Mouse (Mus musculus) cerebellum, adult 11-12 months (tissue): ENCODE measurements at regions not wholly inside any gene's neighbourhood (a gene's known extent, or its start where the extent isn't known, plus 50 kb on each side); places are given as distances from the start of the nearest gene placed in this dataset.
"Not testable (repeated sequence)": the region's sequence is repeated elsewhere in the genome, so short reads cannot be mapped to it uniquely, and the experiment has no call there.

Experiments used
- DNase-seq: peaks from one replicate; pipeline ENCODE4 v3.0.0; 2022

DNA sequence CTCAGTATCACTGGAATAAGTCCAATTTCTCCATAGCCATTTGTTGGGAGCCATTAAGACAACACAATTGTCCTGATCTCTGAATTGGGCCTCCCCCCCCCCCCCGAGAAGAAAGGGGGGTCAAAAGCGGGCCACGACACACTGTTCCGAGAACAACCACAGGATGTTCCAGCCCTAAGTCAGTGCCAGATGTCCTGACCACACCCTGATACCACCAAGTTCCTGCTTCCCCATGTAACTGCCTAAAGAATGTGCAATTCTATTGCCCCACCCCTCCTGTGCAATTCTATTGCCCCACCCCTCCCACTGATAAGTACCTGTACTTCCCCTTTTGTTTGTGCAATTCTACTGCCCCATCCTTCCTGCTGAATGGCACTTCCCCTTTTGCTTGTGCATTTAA lies 80.4 kb downstream of the Enc1 start:
- not testable (repeated sequence) for DNase-seq

DNA sequence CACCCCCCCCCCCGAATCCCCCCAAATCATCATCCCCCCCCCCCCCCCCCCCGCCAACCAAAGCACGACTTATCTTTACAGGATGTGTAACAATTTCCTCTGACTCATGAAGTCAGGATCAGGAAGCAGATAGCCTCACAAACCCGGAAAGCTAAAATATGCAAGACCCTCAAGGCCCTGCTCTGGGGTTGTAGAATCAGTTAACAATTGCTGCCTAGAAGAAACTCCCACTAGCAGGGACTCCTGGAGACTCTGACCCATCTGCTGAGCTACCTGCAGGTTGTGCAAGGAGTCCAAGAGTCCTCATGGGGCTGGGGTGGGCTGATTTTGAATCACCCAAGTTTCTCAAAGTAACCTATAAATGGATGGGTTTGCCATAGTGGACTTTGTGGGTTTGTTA lies 79.9 kb downstream of the Enc1 start:
- DNase-seq, result no peak

DNA sequence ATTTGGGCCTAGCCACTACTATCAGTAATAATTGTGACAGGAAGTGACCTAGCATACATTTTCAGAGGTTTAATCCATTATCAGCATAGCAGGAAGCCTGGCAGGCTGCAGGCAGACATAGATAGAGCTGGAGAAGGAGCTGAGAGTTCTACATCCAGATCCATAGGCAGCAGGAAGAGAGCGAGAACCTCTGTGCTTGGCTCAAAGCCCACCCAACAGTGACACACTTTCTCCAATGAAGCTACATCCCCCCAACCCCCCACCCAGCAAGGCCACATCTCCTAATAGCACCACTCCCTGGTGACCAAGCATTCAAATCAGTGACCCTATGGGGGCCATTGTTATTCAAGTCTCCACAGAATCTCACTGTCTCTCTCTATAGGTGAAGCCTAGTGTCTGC lies 79.4 kb downstream of the Enc1 start:
- DNase-seq, result no peak

DNA sequence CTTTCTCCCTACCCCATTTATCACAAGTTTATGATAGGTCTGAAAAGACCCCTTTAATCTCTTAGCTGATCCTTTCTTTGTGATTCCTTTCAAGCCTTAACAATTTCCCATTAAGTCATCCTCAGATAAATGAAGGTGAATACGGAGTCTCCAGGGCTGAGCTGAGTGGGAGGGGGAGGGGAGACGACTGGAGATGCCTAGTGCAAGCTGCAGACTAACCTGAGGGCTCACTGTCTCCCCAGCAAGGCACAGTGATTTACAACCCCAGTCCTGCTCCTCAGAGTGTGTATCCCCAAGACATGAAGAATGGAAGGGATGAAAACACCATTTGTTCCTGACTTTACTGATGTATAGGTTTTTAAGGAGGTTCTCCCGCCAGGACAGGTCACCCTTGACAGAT lies 76.7 kb downstream of the Enc1 start:
- no peak for DNase-seq

DNA sequence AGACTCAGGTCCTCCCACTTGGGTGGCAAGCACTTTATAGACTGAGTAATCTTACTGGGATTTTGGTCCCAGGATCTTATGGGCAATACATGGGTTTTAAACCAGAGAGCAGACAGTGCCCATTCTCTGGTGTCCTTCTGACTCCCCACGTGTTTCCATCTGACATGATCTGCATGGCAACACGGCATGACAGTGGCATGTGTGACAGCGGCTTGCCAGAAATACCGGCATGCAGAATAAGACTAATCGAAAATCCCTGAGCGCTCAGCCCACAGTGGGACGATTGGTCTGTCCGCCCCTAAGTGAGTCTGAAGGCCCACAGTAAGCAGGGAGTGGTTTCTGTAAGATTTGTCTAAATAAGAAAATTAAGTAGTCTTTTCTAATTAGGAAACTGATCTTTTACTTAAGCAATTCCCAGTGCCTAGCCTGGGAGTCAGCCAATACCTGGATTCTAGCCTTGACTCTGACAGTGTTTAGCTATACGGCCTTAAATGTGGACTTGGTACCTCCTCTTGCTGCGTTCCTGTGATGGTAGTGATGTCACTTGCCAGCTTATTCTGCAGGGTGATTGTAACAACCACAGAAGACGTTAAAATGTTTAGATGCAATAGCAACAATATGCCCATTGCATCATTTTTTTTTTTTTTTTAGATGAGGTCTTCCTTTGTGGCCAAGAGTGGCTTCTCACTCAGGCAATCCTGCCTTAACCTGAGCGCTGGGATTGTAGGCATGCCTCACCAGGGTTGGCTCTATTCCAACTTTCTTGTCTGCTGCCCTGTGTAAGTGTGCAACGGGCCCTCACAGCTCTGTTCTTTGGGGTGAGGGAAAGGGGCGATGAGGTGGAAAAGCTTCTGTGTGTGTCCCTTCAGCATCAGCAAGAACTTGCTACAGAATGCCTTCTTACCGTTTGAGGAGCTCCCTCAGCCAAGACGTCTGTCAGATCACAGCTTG lies 71.8 kb downstream of the Enc1 start:
- DNase-seq, result no peak

DNA sequence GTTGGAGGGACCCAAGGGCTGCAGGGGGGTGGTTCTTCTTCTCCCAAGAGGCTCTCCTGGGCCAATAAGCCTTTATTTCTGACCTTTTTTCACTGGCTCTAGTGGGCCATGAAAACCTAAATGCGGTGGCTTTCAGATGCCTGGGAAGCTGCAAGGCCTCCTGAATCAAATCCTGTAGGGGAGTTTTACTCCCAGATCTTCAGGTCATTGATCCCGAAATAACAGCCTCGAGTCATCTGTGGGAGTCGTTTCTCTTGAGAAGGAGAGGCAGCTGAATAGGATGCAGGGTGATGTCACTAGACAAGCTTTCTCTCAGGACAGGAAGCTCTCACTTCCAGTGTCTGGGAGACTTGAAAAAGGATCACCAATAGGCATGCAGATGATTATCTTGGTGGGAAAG lies 70.4 kb downstream of the Enc1 start:
- no peak for DNase-seq

DNA sequence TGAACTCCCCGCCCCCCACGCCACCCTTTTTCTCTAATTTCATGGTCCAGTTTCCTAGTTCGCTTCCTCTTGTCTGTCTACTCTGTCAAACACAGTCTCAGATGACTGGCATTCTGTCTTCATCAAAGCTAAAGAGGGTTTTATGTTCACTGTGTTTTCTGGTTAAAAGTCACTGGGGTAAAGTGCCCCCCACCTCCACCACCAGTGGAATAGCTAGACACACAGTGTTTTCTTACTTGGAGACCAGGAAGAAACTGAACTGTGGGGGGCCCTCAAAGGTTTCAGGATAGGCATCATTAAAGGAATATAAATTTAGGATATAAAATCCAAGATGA lies 69.9 kb downstream of the Enc1 start:
- no peak for DNase-seq

DNA sequence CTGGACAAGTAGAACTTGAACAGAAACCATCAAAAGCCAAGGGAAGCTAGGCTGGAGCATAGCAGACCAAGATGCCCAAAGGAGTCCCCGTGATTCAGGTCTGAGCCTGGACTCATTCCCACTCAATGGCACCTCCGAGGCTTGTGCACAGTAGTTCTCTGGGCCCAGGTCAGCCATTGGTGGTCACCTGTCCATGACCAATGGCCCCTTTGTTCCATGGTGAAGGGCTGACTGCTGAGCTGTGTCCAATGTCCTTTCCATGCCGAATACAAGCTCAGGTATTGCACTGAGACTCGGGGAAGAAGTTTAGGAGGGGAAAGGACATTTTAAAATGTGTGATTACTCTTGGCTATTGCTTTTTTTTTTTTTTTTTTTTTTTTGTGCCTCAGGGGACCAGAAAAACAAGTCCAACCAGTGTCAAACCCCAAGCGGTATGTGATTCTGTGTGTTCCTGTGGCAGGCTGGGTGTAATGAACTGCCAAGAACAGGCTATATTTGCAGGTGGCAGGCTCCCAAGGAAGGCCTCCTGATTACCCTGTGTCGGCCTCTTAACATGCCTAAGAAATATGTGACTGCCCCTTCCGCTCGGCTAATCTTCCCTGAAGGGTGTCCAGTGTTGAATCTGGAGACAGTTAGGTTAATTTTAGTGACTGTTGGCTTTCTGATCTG lies 69.4 kb downstream of the Enc1 start:
- no peak for DNase-seq

DNA sequence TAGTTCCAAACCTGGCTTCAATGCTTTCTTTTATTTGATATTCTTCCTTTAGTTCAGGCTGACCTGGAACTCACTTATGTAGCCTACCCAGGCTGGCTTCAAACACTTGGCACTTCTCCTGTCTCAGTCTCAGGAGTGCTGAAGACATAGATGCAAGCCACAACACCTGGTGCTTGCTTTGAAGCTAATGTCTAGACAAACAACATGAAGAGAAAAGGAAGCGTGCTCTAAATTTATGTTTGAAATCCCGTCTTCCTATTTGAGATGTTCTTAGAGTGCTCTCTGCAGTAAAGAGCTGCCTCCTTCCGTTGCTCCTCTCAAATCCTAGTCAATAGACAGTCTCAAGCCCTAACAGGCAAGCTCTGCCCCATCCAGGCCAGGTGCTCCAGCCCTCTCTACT lies 68.5 kb downstream of the Enc1 start:
- DNase-seq, result no peak

DNA sequence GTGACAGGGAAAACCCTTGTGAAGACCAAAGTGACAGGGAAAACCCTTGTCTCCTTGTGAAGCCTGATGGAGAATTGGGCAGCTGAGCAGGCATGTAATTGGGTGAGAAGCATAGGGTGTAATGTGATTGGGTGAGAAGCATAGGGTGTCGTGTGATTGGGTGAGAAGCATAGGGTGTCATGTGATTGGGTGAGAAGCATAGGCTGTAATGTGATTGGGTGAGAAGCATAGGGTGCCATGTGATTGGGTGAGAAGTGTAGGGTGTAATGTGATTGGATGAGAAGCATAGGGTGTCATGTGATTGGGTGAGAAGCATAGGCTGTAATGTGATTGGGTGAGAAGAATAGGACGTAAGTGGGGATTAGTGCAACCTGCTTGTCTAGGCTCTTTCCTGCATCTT lies 67.5 kb downstream of the Enc1 start:
- no peak for DNase-seq
